Mouse (Mus musculus) neural tube, embryonic 15.5 days (tissue): Measurements from ENCODE around the gene Gchfr. TPM values are rescaled to one million over a fixed set of nuclear protein-coding genes. Genes with fewer than 3 reads are reported as not detected.

Source experiments
- ATAC-seq: fragments of 200-750 bp; cut with Nextera tagmentation; 2 replicates; pipeline ENCODE4 v1.8.0; 2017; ENCODE audit warnings: mild to moderate bottlenecking, moderate TSS enrichment, moderate library complexity; ENCODE audit not compliant: low FRiP score
- H3K27ac ChIP-seq: fragments of 300-500 bp; sonication (generic); replicated peaks from 2 replicates; pipeline ENCODE4 v1.5.1; 2015; ENCODE audit warnings: mild to moderate bottlenecking, inconsistent platforms
- H3K27me3 ChIP-seq: fragments of 300-500 bp; sonication (generic); replicated peaks from 2 replicates; pipeline ENCODE4 v1.6.1; 2015; ENCODE audit warnings: inconsistent platforms
- H3K36me3 ChIP-seq: fragments of 300-500 bp; sonication (generic); 2 replicates; pipeline ENCODE4 v1.6.1; 2015; ENCODE audit warnings: inconsistent platforms
- H3K4me1 ChIP-seq: fragments of 300-500 bp; sonication (generic); 2 replicates; pipeline ENCODE4 v1.6.1; 2015; ENCODE audit warnings: inconsistent platforms
- H3K4me2 ChIP-seq: fragments of 300-500 bp; sonication (generic); 2 replicates; pipeline ENCODE4 v1.6.1; 2015; ENCODE audit warnings: inconsistent platforms, mild to moderate bottlenecking, moderate library complexity
- H3K4me3 ChIP-seq: fragments of 300-500 bp; sonication (generic); replicated peaks from 2 replicates; pipeline ENCODE4 v1.5.1; 2015; ENCODE audit warnings: mild to moderate bottlenecking, inconsistent platforms
- H3K9ac ChIP-seq: fragments of 300-500 bp; sonication (generic); replicated peaks from 2 replicates; pipeline ENCODE4 v1.6.1; 2015; ENCODE audit warnings: mild to moderate bottlenecking, inconsistent platforms
- H3K9me3 ChIP-seq: fragments of 300-500 bp; sonication (generic); replicated peaks from 2 replicates; pipeline ENCODE4 v1.6.1; 2016; ENCODE audit warnings: inconsistent platforms
- WGBS: fragments of 180-500 bp; shearing (Covaris S2); methylation state at CpG from one replicate; pipeline ENCODE4 v1.1.7; 2015; ENCODE audit warnings: mixed read lengths; 5-methylcytosine and 5-hydroxymethylcytosine counted together
- polyA plus RNA-seq: library from polyadenylated mRNA; unstranded; fragments of >200 nt; fragmentation: Nextera tagmentation; extraction: Ambion mirVana; gene quantifications from 2 replicates; pipeline ENCODE4 v1.2.1, GENCODE M21; 2015

The Gchfr gene
- polyA plus RNA-seq, 1 experiment from 2014 or later, result 4.6 TPM

DNA sequence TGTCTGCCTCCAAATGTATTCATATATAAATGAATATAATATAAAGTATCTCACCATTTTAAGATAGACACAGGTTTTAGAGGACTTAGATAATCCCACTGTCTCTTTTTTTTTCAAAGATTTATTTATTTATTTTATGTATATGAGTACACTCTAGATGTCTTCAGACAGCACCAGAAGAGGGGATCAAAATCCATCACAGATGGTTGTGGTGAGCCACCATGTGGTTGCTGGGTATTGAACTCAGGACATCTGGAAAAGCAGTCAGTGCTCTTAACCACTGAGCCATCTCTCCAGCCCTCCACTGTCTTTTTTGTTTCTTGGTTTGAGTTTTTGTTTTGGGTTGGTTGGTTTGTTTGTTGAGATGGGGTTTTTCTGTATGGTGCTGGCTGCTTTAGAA, 9.7 kb upstream of the Gchfr start:
- Histone ChIP-seq H3K4me2 (peak overlapping the region; percentile 90), H3K9me3 (no peaks in the 10 kb centered on the region), H3K4me1 (peaks cover 25% of the 10 kb centered on the region), H3K9ac (no peak overlapping the region), H3K4me3 (no peak overlapping the region), H3K27me3 (no peaks in the 10 kb centered on the region), H3K36me3 (peaks cover 14% of the 10 kb centered on the region), H3K27ac (no peak overlapping the region)
- no peak for ATAC-seq

DNA sequence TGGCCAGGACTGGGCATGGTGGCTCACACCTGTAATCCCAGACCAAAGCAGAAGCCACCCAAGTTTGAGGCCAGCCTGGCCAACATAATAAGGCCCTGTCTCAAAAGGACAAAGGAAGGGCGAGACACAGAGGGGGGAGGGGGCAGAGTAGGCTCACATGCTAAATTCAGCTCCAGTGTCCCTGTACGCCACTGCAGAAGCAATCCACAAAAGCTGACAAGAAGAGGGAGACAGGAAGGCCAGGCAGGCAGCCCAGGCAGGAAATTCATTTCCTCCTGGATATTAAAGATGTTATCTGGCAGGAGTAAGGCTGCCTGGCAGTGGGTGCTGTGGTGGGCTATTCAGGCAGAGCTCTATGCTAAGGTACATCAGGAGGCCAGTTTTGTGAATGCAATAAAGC, 6.3 kb upstream of the Gchfr start:
- H3K4me3 ChIP-seq, result no peak overlapping the region
- no peaks in the 10 kb centered on the region for H3K36me3 ChIP-seq
- no peak for ATAC-seq
- no peak overlapping the region for H3K27ac ChIP-seq
- WGBS, result 33% methylated on average over 2 of the region's 2 CpGs
- peaks cover 8% of the 10 kb centered on the region for H3K4me1 ChIP-seq
- no peak overlapping the region for H3K4me2 ChIP-seq
- H3K27me3 ChIP-seq, result peaks cover 21% of the 10 kb centered on the region
- H3K9me3 ChIP-seq, result no peaks in the 10 kb centered on the region
- no peak overlapping the region for H3K9ac ChIP-seq

DNA sequence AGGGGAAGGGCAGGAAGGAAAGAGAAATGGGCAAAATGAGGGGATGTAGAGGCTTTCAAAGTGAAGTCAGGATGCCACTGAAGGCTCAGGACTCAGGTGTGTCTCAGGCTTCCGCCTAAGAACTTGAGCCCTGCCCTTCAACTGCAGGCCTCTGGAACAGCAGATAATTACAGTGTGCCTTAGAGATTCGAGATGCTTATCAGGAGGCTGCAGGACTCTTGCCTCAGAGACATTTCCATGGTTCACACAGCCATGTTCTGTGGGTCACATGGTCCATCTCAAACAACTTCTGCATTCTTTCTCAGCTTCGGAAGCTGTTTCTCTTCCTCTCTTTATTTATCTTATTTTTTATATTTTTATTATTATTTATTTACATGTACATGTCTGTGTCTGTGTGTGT, 4.4 kb upstream of the Gchfr start:
- 73% methylated on average over 3 of the region's 3 CpGs for WGBS
- Histone ChIP-seq H3K4me2 (no peak overlapping the region), H3K9ac (no peak overlapping the region), H3K27me3 (peaks cover 31% of the 10 kb centered on the region), H3K27ac (no peak overlapping the region), H3K4me1 (peaks cover 15% of the 10 kb centered on the region), H3K4me3 (no peak overlapping the region), H3K36me3 (no peaks in the 10 kb centered on the region), H3K9me3 (no peaks in the 10 kb centered on the region)
- ATAC-seq, result no peak

DNA sequence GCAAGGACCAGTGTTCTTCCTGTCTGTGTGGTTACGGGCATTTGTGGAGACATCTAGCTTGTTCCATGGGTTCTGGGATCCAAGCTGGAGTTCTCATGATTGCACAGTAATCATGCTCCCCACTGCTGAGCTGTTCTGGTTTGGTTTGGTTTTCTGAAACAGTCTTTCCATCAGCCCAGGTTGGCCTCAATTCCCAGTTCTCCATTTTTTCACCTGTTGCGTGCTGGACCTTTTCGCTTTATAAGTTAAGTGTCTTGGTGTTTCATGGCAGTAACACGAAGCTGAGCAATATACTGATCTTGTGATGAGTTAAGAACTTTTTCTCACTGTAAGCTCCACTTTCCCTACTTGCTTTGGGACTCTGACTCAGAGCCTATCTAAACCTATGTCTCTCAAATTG, 3.6 kb upstream of the Gchfr start:
- H3K4me2 ChIP-seq, result no peak overlapping the region
- no peak overlapping the region for H3K4me3 ChIP-seq
- H3K36me3 ChIP-seq, result no peaks in the 10 kb centered on the region
- H3K9me3 ChIP-seq, result no peaks in the 10 kb centered on the region
- H3K4me1 ChIP-seq, result peaks cover 16% of the 10 kb centered on the region
- peaks cover 32% of the 10 kb centered on the region for H3K27me3 ChIP-seq
- no peak overlapping the region for H3K9ac ChIP-seq
- no peak for ATAC-seq
- H3K27ac ChIP-seq, result no peak overlapping the region
- WGBS, result 92% methylated on average over 4 of the region's 4 CpGs

DNA sequence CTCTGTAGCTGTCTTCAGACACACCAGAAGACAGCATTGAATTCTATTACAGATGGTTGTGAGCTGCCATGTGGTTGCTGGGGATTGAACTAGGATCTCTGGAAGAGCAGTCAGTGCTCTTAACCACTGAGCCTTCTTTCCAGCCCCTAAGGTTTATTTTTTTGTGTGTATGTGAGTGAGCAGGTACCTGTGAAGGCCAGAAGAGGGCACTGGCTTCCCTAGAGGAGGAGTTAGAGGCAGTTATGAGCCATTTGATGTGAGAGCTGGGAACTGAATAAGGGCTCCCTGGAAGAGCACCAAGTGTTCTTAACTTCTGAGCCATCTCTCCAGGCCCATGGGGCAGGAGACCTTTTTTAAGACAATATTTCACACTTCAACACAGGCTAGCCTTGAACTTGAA, 2.2 kb upstream of the Gchfr start:
- H3K36me3 ChIP-seq, result no peaks in the 10 kb centered on the region
- H3K4me1 ChIP-seq, result peaks cover 16% of the 10 kb centered on the region
- H3K4me2 ChIP-seq, result no peak overlapping the region
- H3K27ac ChIP-seq, result no peak overlapping the region
- H3K9ac ChIP-seq, result no peak overlapping the region
- ATAC-seq, result no peak
- H3K4me3 ChIP-seq, result no peak overlapping the region
- H3K9me3 ChIP-seq, result no peaks in the 10 kb centered on the region
- H3K27me3 ChIP-seq, result peaks cover 36% of the 10 kb centered on the region

DNA sequence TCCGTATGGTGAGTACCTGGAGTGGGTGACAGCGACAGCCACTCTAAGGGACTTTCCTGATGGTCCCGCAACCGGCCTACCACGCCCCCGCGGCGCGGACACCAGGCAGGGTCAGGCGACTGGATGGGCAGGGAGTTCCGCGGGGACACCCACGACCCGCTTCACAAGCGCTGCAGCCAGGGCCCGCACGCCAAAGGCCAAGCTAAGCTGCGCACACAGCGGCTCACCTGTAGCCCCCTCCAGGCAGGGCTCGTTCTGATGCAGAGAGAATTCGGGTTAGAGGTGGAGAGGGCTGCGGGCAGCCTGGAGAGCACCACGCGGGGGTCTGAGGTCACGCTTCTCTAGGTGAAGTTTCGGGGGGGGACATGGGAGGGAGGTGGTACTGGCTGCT, 288 bp downstream of the Gchfr start:
- 1% methylated on average over 26 of the region's 26 CpGs for WGBS
- Histone ChIP-seq H3K9me3 (no peaks in the 10 kb centered on the region), H3K4me3 (peak overlapping the region; percentile 50), H3K9ac (peak overlapping the region; percentile 50), H3K36me3 (no peaks in the 10 kb centered on the region), H3K27ac (no peak overlapping the region), H3K4me1 (peaks cover 26% of the 10 kb centered on the region), H3K4me2 (peak overlapping the region; percentile 100), H3K27me3 (peaks cover 36% of the 10 kb centered on the region)
- ATAC-seq, result peak; percentile 35

DNA sequence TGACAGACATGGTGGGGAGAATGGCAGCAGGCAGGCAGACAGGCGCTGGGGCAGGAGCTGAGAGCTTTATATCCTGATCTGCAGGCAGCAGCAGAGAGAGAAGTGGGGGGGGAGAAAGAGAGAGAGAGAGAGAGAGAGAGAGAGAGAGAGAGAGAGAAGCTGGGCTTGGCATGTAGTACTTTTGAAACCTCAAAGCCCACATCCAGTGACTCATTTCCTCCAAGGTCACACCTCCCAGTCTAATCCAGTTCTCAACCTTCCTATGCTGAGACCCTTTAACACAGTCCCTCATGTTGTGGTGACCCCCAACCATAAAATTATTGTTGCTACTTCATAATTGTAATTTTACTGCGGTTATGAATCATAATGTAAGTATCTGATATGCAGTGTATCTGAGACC, 2.7 kb downstream of the Gchfr start:
- no peak overlapping the region for H3K4me2 ChIP-seq
- H3K4me3 ChIP-seq, result no peak overlapping the region
- H3K36me3 ChIP-seq, result no peaks in the 10 kb centered on the region
- 89% methylated on average over 2 of the region's 2 CpGs for WGBS
- H3K27me3 ChIP-seq, result peaks cover 24% of the 10 kb centered on the region
- ATAC-seq, result no peak
- peaks cover 47% of the 10 kb centered on the region for H3K4me1 ChIP-seq
- H3K9me3 ChIP-seq, result no peaks in the 10 kb centered on the region
- H3K9ac ChIP-seq, result no peak overlapping the region
- H3K27ac ChIP-seq, result no peak overlapping the region

DNA sequence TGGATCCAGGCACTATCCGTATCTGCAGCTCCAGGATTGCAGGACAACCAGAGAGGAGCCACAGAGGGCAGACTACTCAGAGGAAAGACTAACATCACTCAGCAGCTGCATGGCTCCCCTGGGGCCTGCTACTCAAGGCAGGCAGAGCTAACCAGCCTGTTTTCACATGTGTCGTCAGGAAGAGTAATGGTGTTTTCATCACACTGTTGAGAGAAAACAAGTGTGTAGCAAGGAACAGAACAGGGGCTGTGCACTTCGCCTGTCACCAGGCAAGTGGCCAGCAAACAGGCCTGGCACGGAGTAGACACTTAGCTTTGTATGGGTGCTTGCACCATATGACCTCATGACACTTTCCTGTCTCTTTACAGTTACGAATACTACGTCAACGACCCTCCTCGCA, 4.0 kb downstream of the Gchfr start:
- no peaks in the 10 kb centered on the region for H3K36me3 ChIP-seq
- H3K4me1 ChIP-seq, result peaks cover 45% of the 10 kb centered on the region
- no peaks in the 10 kb centered on the region for H3K9me3 ChIP-seq
- H3K4me2 ChIP-seq, result no peak overlapping the region
- H3K4me3 ChIP-seq, result no peak overlapping the region
- no peak for ATAC-seq
- H3K27me3 ChIP-seq, result peaks cover 14% of the 10 kb centered on the region; the same call in 1 of the 2 replicates
- no peak overlapping the region for H3K9ac ChIP-seq
- 64% methylated on average over 8 of the region's 8 CpGs for WGBS
- H3K27ac ChIP-seq, result no peak overlapping the region

DNA sequence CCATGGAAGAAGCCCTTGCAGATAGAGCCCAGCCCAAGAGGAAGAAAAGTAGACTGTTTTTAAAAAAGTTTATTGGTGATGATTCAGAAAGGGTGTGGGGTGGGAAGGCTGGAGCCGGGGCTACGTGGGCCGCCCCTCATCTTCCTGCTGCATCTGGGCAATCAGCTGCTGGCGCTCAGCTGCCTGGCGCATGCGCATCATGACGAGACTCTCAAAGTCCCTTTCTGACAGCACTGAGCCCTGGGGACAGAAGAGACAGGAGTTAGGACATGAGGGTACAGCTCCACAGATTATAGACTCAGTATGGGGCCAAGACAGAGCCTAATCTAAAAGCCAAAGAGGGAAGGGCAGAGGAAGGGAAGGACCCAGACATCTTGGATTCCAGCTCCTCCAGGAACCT, 4.9 kb downstream of the Gchfr start:
- 66% methylated on average over 7 of the region's 7 CpGs for WGBS
- Histone ChIP-seq H3K4me1 (peaks cover 38% of the 10 kb centered on the region), H3K4me2 (peak overlapping the region; percentile 30; the same call in 1 of the 2 replicates), H3K27me3 (peaks cover 11% of the 10 kb centered on the region; the same call in 1 of the 2 replicates), H3K9ac (peak overlapping the region; percentile 28; the same call in 1 of the 2 replicates), H3K27ac (peak overlapping the region; percentile 18; the same call in 1 of the 2 replicates), H3K9me3 (no peaks in the 10 kb centered on the region), H3K4me3 (no peak overlapping the region), H3K36me3 (peaks cover 5% of the 10 kb centered on the region)
- ATAC-seq, result no peak

DNA sequence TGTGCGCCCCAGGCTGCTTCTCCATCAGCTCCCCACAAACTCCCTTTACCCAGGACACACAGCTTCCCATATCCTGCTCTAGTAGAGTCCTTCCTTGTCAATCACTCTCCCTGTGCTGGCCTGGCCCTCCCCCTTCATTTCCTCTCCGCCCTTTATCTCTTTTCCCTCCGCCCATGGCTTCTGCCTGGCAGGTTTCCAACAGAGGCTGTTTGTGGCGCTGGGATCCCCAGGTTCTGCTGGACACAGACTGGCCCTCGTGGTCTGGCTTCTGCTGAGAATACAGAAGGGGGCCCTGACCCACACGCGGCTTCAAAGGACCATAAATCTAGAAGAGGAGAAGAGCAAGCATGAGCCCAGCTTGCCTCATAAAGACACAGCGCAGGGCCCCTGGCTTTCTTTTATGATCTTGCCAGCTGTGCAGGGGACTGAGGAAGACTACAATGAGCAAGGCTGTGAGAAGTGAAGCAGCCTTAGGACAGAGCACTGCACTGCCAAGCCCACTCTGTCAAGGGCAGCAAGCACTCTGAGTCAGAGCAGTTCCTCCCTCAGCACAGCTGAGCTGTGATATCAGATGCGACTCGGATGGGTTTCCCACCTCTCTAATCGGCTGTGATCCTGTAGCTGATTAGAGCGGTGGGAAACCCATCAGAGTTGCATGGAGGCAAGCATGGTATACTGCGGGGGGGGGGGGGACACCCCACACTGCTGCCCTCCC, 5.4 kb downstream of the Gchfr start:
- Histone ChIP-seq H3K4me1 (peaks cover 33% of the 10 kb centered on the region), H3K4me2 (peak overlapping the region; percentile 30), H3K27me3 (peaks cover 6% of the 10 kb centered on the region; the same call in 1 of the 2 replicates), H3K4me3 (no peak overlapping the region), H3K9ac (peak overlapping the region; percentile 28), H3K27ac (peak overlapping the region; percentile 18; the same call in 1 of the 2 replicates), H3K36me3 (peaks cover 9% of the 10 kb centered on the region), H3K9me3 (no peaks in the 10 kb centered on the region)
- peak; percentile 43 for ATAC-seq
- WGBS, result 10% methylated on average over 13 of the region's 13 CpGs

DNA sequence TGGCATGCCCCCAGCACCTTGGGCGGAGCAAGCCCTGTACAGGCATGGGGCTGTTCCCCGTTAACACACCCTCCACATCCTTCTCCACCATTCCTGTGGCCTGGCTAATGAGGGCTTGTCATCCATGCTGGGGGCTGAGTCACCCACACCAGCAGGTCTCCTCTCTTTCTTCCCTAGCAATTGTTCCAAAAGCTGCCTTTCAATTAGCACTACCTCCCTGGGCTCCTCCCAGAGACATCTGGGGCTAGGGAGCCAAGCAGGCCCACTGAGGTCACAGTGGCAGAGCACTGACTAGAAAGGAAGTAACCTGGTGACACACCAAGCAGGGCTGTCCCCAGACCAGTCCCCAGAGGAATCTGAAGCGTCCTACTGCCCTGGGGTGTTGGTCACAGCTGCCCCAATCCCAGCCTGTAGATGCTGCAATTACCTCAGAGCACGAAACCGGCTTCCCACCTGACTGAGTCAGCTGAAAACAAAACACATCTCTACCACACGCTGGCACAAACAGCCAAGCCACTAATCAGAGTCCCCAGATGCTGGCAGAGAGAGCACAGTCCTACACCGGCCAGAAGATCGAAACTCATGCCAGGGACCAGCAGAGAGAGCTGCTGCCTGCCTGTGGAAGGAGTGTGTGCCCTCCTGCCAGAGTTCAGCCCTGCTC, 6.5 kb downstream of the Gchfr start, which contains the start of gene Gm14137:
Gene Gm14137, plus strand, starts transcription at position 519 of the 661 bp plus-strand sequence.
- Histone ChIP-seq H3K27ac (peak within 1 kb of the TSS; percentile 18; the same call in 1 of the 2 replicates), H3K4me1 (peaks cover 31% of the 10 kb centered on the region), H3K36me3 (peaks cover 17% of the 10 kb centered on the region), H3K27me3 (0 out of 2 replicates have a peak, but pooled peaks cover 3% of the 10 kb centered on the region), H3K9me3 (no peaks in the 10 kb centered on the region), H3K9ac (peak within 1 kb of the TSS; percentile 28; the same call in 1 of the 2 replicates), H3K4me3 (no peak within 1 kb of the TSS), H3K4me2 (no peak within 1 kb of the TSS; the same call in 1 of the 2 replicates)
- 28% methylated on average over 8 of the region's 8 CpGs for WGBS
- ATAC-seq, result no peak

DNA sequence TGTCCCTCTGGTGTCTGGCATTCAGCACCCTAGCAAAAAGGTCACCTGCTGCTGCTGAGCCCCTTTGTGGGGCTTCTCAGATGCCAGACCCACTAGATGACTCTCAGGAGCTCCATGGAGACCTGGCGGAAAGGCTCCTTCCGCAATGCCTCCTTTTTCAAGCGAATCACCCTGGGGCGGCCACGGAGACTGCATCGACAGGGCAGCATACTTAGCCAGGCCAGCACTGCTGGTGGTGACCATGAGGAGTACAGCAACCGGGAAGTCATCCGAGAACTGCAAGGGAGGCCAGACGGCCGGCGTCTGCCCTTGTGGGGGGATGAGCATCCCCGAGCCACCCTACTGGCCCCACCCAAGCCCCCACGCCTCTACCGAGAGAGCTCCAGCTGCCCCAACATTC, 7.3 kb downstream of the Gchfr start:
- ATAC-seq, result no peak
- no peak overlapping the region for H3K4me2 ChIP-seq
- no peak overlapping the region for H3K4me3 ChIP-seq
- peaks cover 24% of the 10 kb centered on the region for H3K36me3 ChIP-seq
- H3K9me3 ChIP-seq, result no peaks in the 10 kb centered on the region
- WGBS, result 63% methylated on average over 14 of the region's 14 CpGs
- H3K27me3 ChIP-seq, result no peaks in the 10 kb centered on the region
- no peak overlapping the region for H3K9ac ChIP-seq
- H3K4me1 ChIP-seq, result peaks cover 31% of the 10 kb centered on the region
- H3K27ac ChIP-seq, result no peak overlapping the region
